Mouse (Mus musculus) hindlimb bud, embryonic 11.5 days (tissue): ENCODE data around the gene Foxj3.
A peak's percentile ranks its signal among the peaks of the same experiment; 100 is the strongest.

Source experiments
- DNase-seq: peaks from one replicate; pipeline ENCODE4 v3.0.0-alpha.2; 2012; ENCODE audit warnings: low read depth, low spot score; ENCODE audit errors: extremely low spot score

Gene Foxj3

DNA sequence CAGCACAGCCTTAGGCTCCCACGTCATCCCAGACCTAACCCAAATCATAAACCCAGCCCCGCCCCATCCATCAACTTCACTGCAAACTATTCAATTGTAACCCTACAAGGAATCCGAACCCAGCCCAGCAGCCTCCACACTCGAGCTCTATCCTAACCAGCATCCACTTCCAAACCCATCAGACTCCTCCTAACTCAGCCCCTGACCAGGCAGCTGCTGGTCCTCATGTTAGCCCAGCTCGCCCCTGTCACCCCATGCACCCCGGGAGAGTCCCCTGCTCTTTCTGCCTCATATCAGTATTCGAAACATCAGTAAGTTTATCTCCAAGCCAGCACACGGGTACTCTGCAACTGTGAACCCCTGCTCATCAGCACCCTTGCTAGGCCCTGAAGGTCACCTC lies 98.9 kb downstream of the Foxj3 start:
- DNase-seq: no peak

DNA sequence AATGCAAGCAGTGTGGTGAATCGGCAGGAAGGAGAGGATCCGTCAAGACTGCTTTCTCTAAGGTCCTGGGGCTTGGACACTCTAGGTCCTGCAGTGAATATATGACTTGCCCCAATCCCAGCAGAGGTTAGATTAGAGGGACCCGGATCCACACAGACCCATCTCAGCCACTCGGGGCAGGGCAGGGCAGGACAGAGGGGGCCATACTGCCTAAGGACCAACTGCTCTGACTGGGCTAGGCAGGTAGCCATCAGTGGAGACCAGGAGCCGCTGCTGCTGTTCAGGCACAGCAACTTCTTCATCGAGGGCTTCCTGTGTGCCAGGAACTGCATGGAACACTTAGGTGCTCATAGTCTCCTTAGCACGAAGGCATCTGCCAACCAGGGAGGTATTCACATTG lies 99.9 kb downstream of the Foxj3 start:
- DNase-seq: no peak

GRCm38 (mm10) chr4:119637176-119637845 lies 100.5 kb downstream of the Foxj3 start, which contains the start of gene Guca2a:
Gene Guca2a, plus strand, starts transcription at chr4:119637704.
- DNase-seq: no peak

DNA sequence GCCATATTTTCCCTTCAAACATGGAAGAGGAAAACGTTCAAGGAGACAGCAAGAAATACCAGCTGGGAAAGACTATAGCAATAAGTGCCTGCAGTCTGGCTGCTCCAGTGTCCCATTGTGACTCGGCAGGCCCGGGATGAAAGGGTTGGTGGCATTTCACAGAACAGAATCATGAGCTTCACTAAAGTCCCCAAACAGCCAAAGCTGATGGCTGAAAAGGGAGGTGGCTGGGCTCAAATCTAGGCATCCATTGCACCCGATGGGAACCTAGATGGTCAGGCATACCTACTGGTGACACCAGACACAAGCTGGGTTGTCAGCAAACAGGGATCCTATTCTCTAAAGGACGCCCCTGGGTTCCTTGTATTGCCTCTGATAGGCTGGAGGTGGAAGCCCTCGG lies 101.1 kb downstream of the Foxj3 start:
- DNase-seq: no peak

- DNase-seq: no peak
Measured at GRCm38 (mm10) chr4:119638656-119639055, 101.9 kb downstream of the Foxj3 start.

DNA sequence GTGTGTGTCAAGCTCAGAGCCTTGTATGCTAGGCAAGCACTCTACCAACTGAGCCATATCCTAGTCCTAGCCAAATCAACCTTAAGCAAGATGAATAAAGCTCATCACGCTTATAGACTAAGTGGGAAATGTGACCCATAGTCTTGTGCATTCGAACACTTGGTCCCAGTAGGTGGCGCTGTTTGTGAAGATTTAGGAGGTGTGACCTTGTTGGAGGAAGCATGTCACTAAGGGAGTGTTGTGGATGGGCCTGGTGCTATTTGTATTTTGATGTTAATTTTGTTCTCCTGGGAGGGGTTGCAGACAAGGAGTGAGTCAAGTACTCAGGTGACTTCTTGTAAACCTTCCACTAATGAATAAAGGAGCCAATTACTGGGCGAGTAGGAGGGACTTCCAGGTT lies 105.9 kb downstream of the Foxj3 start:
- DNase-seq: no peak

- DNase-seq: no peak
Measured at GRCm38 (mm10) chr4:119657011-119657410, 120.2 kb downstream of the Foxj3 start.

- no peak for DNase-seq
Measured at GRCm38 (mm10) chr4:119658246-119658645, 121.4 kb downstream of the Foxj3 start.

- no peak for DNase-seq
Measured at GRCm38 (mm10) chr4:119658731-119659130, 121.9 kb downstream of the Foxj3 start, which contains the start of gene Guca2b. Gene Guca2b, minus strand, starts transcription at chr4:119658954.

DNA sequence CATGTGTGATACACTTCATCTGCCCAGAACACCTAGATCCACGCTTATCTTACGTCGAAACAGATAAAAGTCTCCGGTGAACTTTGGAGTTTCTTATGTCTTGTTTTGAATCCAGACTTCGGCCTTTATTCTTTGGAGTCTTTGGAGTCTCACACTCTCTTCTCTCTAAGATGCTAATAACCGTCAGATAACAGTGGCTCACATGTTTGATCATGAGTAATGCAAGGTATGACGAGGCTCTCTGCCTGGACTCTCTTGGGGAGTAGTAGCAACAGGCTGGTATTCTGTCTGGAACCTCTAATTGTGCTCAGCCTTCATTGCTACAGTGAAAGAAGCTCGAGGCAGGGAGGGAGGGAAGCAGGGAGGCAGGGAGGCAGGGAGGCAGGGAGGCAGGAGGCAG lies 123.2 kb downstream of the Foxj3 start:
- DNase-seq: no peak

DNA sequence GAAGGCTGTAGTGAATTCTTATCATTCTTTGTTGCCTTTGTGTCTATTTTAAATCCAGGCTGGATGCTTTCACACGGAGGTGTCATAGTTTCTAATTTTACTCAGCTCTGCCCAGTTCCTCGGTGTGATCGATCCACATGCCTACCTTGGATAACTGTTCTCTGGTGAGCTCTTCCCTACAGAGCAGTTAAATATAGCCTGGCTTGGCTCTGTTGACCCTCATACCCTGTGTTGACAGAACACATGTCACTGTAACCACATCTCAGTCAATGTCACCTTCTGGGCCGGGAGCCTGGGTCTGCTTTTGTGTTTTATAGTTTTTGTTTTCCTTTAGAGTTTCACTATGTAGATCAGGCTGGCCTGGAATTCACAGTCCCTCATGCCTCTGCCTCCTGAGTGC lies 125.3 kb downstream of the Foxj3 start:
- no peak for DNase-seq

GRCm38 (mm10) chr4:119662976-119663375 lies 126.2 kb downstream of the Foxj3 start:
- no peak for DNase-seq

- DNase-seq: no peak
Measured at GRCm38 (mm10) chr4:119663409-119664095, 126.7 kb downstream of the Foxj3 start.

- no peak for DNase-seq
Measured at GRCm38 (mm10) chr4:119665166-119665565, 128.4 kb downstream of the Foxj3 start.

DNA sequence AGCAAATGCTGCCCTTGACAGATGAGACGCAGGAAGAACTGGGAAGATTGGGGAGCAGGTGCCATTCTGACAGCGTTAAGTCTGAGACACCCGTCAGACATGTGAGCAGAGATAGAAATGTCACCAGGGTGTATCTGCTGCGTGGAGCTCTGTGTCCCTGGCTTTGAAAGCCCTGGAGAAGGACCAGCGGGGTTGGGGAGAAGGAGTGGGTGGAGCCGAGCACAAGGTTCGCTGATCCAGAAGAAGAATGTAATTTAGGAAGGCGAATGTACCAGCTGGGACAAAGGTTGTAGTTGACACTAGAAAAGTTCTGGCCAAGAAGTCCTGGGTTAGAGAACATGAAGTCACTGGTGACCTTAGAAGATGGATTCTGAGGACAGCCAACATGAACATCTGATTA lies 129.3 kb downstream of the Foxj3 start:
- no peak for DNase-seq

- peak; percentile 28 for DNase-seq
Measured at GRCm38 (mm10) chr4:119667454-119667853, 130.7 kb downstream of the Foxj3 start.

- no peak for DNase-seq
Measured at GRCm38 (mm10) chr4:119668185-119668584, 131.4 kb downstream of the Foxj3 start.

- DNase-seq: no peak
Measured at GRCm38 (mm10) chr4:119668596-119668995, 131.8 kb downstream of the Foxj3 start.

DNA sequence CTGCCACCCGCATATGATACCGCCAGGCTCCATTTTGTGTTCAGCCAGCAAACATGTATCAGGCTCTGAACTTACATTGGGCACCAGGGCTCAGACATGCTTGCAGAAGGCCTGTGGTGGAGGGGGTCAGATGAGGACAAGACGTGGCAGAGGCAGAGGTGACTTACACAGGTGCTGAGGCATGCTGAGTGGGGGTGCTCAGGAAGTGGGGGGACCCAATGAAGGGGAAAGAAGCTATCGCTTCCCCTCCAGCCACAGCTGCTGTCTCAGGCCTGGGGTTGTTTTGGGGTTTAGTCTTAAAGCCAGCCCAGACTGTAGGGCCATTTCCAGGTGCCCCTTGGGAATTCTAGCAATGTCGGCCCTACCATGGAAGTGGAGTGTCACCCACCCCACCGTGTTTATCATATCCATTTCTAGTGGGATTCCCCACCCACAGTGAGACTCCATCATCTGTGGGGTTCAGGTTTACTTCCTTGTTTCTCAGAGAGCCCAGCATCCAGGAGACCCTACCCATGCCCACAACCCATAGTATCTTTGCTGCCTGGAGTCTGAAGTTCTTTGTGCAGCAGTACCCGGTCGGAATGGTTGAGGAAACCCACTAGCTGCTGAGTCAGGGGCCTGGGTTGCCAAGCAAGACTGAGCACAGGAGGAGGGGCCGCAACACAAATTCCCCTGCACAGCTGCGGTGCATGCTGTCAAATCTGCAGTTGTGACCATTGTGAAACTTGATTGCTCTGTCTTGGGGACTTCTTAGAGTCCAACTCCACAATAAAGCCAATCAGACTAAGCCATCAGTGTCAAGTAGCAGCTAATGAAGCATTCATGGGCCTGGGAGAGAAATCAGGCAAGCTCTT lies 132.8 kb downstream of the Foxj3 start:
- DNase-seq: no peak

DNA sequence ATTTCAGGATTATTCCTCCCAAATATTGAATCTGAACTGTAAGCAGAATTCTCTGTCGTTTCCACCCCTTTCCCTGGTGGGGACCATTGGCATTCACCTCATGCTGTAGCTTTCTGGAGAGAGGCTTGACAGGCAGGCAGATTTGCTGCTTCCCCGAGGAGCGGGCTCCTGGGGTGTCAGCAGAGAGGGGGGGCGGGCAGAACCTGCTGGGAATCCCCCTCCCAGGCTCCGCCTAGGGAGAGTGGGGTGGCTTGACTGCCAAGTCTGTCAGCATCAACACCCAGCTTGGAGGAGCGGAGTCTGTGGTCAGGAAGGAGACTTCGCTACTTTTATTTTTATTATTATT lies 133.4 kb downstream of the Foxj3 start:
- no peak for DNase-seq

- no peak for DNase-seq
Measured at GRCm38 (mm10) chr4:119670736-119671135, 133.9 kb downstream of the Foxj3 start.

DNA sequence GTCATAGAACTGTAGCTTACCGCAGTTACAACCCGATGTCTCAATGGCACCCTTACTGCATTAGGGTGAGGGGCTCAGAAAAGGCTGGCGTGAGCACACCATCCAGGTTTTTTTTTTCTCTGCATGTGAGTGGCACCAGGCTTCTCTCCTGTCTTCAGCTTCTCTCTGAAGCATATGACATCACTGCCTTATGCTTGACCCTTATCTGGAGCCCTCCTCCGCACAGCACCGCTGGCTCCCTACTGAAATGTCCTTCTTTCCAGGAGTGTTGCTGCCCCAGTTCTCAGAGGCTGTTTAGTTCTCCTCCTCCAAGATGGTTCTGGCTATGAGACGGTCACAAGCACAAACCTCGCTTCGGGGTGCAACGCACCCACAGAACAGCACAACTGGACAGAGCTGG lies 134.4 kb downstream of the Foxj3 start:
- no peak for DNase-seq
